Mouse (Mus musculus): ENCODE measurements around the gene Gtf3c6.

GRCm38 (mm10) chr10:40227660-40228303 lies 30.1 kb downstream of the Gtf3c6 start:
- TF ChIP-seq CTCF (IDR thresholded peaks at IDR 0.05; ENCODE audit: low read depth) (no peak), EP300 (IDR thresholded peaks at IDR 0.05; ENCODE audit: low read depth) (no peak)

Data from heart, postnatal 0 days (tissue).